Mouse (Mus musculus) induced T-regulatory cell, adult 2 months (primary cell): ENCODE data around the gene Lyrm4.

Experiments used
- DNase-seq: peaks from one replicate; pipeline ENCODE4 v3.0.0-alpha.2; 2012; ENCODE audit warnings: low read depth

Gene Lyrm4

GRCm38 (mm10) chr13:35939871-35940665, 177.3 kb downstream of the Lyrm4 start:
- no peak for DNase-seq

GRCm38 (mm10) chr13:35937991-35938390, 179.3 kb downstream of the Lyrm4 start:
- no peak for DNase-seq
